Mouse (Mus musculus) adrenal gland, adult (tissue): ENCODE results near the gene Ifnar2.
A peak's percentile ranks its signal among the peaks of the same experiment; 100 is the strongest.

Experiments
- DNase-seq, 2 experiments: peaks; one replicate each; pipeline ENCODE4 v3.0.0; 2022 to 2023; ENCODE audit warnings: low spot score in 1 of 2; ENCODE audit not compliant: inconsistent age in 2 of 2

Ifnar2 gene

DNA sequence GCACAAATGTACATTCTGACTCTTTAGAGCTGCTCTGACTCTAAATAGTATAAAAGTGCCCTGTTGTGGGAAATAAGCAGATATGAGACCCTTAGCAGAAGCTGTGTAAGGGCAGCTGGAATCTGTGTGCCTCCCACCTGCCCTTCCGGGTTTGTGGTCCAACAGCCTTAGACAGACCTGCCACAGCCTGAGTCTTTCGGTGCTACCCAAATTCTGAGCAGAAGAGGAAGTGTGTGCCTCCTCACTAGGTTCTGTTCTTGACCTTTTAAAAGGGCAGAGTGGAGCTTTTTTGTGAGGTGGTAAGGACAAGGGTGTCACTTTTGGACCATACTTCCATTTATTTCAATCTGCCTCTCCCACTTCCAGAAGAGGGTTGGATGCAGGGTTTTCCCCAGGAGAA, 79.4 kb downstream of the Ifnar2 start:
- no peak for DNase-seq

DNA sequence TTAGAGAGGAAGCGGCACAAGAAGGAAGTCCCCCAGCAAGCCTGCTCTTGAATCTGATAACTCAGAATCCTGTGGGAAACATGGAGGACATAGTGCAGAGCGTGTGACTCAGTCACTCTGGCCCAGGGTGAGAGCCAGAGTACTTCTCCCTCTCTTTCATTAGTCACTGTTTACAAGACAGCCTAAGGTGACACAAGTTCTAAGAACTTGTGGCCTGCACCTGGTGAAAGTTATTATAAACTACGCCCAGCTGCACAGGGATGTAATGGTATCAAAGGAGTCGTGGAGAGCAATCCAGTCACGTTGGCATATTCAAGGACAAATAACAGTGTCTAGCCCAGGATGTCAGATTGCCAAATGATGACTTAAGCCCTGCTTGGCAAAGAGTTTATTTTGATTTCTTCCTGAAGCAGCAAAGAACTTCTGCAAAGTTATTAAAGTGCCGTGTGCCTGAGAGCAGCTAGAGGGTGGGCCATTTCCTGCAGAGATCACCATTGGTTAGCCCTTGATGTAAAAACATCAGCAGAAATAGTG, 79.8 kb downstream of the Ifnar2 start:
- DNase-seq = peak; percentile 76 to 94
